Mouse (Mus musculus) G1E (cell line): ENCODE measurements around the gene Scfd2.

Experiments used
- CTCF ChIP-seq: IDR thresholded peaks from 2 replicates; pipeline ENCODE4 v1.5.1; 2012; ENCODE audit warnings: low read depth, low read length, inconsistent platforms, mixed read lengths
- GATA1 ChIP-seq: IDR thresholded peaks from 2 replicates; pipeline ENCODE4 v1.6.1; 2012; ENCODE audit warnings: borderline replicate concordance, low read length, inconsistent platforms, mixed read lengths
- GATA2 ChIP-seq: IDR thresholded peaks from 2 replicates; pipeline ENCODE4 v1.6.1; 2012; ENCODE audit warnings: low read depth, low read length, inconsistent platforms, borderline replicate concordance
- POLR2AphosphoS5 ChIP-seq: IDR thresholded peaks from 2 replicates; pipeline ENCODE4 v1.6.1; 2012; ENCODE audit warnings: low read depth, low read length, inconsistent platforms; ENCODE audit not compliant: insufficient replicate concordance
- TAL1 ChIP-seq: conservative IDR thresholded peaks from 2 replicates; pipeline ENCODE4 v1.6.1; 2012; ENCODE audit warnings: low read depth, low read length, inconsistent platforms, mixed read lengths

DNA sequence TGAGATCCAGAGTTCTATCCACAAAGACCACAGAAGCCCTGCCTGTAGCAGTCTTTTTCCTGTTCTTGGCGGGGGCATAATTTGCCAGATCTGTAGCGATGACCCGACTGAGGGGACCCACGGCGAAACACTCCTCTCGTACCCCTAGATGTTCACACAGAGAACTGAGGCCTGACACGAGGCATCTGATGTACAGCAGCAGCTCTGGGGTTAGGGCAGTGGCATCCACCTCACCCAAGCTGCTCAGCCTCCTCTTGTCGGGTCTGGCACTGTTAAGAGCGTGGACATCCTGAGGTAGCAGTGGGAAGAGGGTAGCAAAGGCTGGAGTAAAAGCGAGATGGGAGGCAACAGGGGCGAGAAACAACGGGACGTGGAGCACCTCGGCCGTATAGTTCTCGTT, 774 bp downstream of the Scfd2 start:
- TF ChIP-seq CTCF, result no peak
- no peak for TF ChIP-seq POLR2AphosphoS5
- no peak for TF ChIP-seq TAL1
- no peak for TF ChIP-seq GATA1
- TF ChIP-seq GATA2, result no peak
